Mouse (Mus musculus): ENCODE measurements around the gene Grik3. TPM values are rescaled to one million over a fixed set of nuclear protein-coding genes. Genes with fewer than 3 reads are reported as not detected.
A peak's percentile ranks its signal among the peaks of the same experiment; 100 is the strongest.

Grik3 gene
- polyA plus RNA-seq, 1 experiment from 2014 or later: 7.9 TPM

DNA sequence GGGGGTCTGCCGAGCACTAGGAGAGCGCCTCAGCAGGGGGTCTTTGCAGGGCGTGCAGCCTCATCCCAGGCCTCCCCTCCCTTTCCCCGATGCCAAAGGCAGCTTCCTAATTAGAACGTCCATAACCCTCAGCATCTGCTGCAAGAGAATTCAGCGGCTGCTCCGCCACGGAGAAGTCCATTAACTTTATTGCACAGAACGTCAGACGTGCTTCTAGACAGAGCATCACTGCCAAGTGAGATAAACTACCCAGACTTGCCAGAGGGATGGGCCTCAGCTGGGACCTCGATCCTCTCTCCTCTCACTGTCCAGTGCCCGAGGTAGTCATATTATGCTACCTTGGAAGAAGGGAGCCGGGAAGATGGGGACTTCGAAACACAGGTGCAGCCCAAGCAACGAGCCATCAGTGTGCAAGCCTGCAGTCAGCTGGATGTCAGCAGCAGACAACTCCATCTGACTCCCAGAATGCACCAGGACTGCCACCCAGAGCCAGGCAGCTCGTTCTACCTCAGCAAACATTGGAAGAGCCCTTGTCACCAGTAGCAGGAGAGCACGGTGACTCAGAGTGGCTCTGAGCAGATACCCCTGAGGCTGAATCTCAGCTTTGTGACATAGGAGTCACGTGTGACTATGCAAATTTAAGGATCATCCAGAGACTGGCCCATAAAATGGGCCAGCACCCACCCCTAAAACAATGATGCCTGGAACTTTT is 228.1 kb downstream of the Grik3 start:
- peak; percentile 51; the same call in 1 of the 2 replicates for ATAC-seq (replicated peaks)
- peak overlapping the region; percentile 33; the same call in 1 of the 2 replicates for H3K27ac ChIP-seq (replicated peaks)
- no peaks in the 10 kb centered on the region for H3K9me3 ChIP-seq
- H3K27me3 ChIP-seq: peaks cover 6% of the 10 kb centered on the region; the same call in 1 of the 2 replicates
- H3K9ac ChIP-seq (replicated peaks): no peak overlapping the region
- H3K4me2 ChIP-seq (replicated peaks): no peak overlapping the region
- no peaks in the 10 kb centered on the region for H3K36me3 ChIP-seq
- peaks cover 39% of the 10 kb centered on the region for H3K4me1 ChIP-seq
- WGBS: 21% methylated on average over 18 of the region's 18 CpGs
- no peak overlapping the region for H3K4me3 ChIP-seq

DNA sequence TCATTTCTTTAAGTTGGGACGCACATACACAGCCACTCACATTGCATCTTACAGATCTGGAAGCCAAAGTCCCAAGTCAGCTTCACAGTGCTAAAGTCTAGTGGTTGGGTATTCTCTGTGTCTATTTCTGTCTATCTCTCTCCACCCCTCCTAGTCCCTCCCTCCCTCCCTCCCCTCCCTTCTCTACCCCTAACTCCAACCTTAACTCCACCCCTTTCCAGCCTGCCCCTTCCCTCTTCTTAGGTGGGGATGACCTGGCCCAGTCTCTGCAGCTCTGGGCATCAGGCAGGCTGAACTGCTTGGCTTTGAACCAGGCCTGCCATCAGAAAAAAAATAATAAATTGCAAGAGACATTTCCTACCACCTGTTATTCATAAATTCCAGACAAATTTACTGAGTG is 235.7 kb downstream of the Grik3 start:
- no peak overlapping the region for H3K9ac ChIP-seq (replicated peaks)
- no peak for ATAC-seq (replicated peaks)
- peaks cover 26% of the 10 kb centered on the region for H3K4me1 ChIP-seq
- no peak overlapping the region for H3K4me2 ChIP-seq (replicated peaks)
- no peaks in the 10 kb centered on the region for H3K9me3 ChIP-seq
- 80% methylated on average over 1 of the region's 1 CpGs for WGBS
- peaks cover 37% of the 10 kb centered on the region for H3K27me3 ChIP-seq
- no peaks in the 10 kb centered on the region for H3K36me3 ChIP-seq
- H3K27ac ChIP-seq (replicated peaks): no peak overlapping the region
- no peak overlapping the region for H3K4me3 ChIP-seq

- Histone ChIP-seq H3K9ac (replicated peaks) (no peak overlapping the region), H3K9me3 (no peaks in the 10 kb centered on the region), H3K4me3 (no peak overlapping the region), H3K36me3 (no peaks in the 10 kb centered on the region), H3K27me3 (peaks cover 41% of the 10 kb centered on the region), H3K27ac (replicated peaks) (no peak overlapping the region), H3K4me1 (peaks cover 26% of the 10 kb centered on the region), H3K4me2 (replicated peaks) (no peak overlapping the region)
- ATAC-seq (replicated peaks): no peak
- 23% methylated on average over 10 of the region's 10 CpGs for WGBS
Observed at GRCm38 (mm10) chr4:125727030-125727429, 236.5 kb downstream of the Grik3 start.

DNA sequence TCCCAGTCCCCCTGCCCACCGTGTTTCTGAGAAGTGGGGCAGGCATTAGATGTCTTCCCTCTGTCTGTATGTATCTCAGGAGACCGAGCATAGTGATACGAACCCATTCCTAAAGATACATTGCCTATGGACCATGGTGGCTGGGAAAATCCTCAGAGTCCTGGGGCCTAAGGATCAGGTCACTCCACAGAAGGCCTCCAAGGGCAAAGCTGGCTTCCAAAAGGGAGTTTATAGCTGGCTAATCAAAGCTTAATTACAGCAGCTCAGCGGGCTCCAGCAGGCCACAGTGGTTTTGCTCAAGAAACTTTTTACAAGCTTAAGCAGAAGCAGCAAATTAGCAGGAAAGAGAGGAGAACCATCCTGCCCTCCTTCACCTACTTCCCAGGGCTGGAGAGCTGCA is 237.1 kb downstream of the Grik3 start:
- no peak overlapping the region for H3K27ac ChIP-seq (replicated peaks)
- 17% methylated on average over 4 of the region's 4 CpGs for WGBS
- H3K9ac ChIP-seq (replicated peaks): no peak overlapping the region
- H3K4me1 ChIP-seq: peaks cover 26% of the 10 kb centered on the region
- no peaks in the 10 kb centered on the region for H3K9me3 ChIP-seq
- no peak for ATAC-seq (replicated peaks)
- H3K4me3 ChIP-seq: no peak overlapping the region
- H3K36me3 ChIP-seq: no peaks in the 10 kb centered on the region
- peaks cover 41% of the 10 kb centered on the region for H3K27me3 ChIP-seq
- no peak overlapping the region for H3K4me2 ChIP-seq (replicated peaks)

DNA sequence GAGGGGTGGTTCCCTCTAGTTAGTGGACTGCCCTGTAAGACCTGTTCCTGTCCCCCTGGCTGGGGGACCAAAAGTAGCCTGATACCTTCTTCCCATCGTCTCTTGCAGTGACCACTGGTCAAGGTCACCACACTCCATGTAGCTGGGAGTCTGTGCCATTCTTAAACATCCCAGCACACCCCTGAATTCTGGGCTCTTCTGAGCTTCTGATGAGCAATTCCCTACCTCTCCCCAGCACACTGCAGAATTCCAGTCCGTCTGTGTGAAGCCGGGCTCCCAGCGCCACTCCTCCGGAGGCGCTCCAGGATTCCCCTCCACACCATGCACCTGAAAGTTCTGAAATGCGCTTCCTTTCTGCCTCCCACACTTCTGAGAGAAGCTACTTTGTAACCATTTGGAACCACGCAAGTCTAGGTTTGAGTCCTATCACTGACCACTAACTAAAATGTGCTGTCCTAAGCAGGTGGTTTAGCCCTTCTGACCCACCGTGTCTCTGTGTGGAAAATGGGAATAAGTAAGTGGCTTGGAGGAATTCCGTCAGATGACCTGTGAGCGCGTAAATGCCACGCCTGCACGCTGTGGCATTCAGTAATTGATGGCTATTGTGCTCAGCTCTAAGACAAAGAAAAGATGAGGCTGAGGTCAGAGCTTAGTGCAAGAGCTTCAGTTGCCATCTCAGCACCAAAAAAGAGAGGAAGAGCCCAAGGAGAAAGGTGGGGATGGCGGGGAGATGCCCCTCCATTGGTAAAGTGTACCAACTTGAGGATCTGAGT is 237.8 kb downstream of the Grik3 start:
- H3K36me3 ChIP-seq: no peaks in the 10 kb centered on the region
- H3K9me3 ChIP-seq: no peaks in the 10 kb centered on the region
- H3K4me3 ChIP-seq: no peak overlapping the region
- WGBS: 16% methylated on average over 15 of the region's 15 CpGs
- H3K4me2 ChIP-seq (replicated peaks): no peak overlapping the region
- H3K27ac ChIP-seq (replicated peaks): no peak overlapping the region
- peaks cover 41% of the 10 kb centered on the region for H3K27me3 ChIP-seq
- no peak for ATAC-seq (replicated peaks)
- no peak overlapping the region for H3K9ac ChIP-seq (replicated peaks)
- peaks cover 26% of the 10 kb centered on the region for H3K4me1 ChIP-seq

DNA sequence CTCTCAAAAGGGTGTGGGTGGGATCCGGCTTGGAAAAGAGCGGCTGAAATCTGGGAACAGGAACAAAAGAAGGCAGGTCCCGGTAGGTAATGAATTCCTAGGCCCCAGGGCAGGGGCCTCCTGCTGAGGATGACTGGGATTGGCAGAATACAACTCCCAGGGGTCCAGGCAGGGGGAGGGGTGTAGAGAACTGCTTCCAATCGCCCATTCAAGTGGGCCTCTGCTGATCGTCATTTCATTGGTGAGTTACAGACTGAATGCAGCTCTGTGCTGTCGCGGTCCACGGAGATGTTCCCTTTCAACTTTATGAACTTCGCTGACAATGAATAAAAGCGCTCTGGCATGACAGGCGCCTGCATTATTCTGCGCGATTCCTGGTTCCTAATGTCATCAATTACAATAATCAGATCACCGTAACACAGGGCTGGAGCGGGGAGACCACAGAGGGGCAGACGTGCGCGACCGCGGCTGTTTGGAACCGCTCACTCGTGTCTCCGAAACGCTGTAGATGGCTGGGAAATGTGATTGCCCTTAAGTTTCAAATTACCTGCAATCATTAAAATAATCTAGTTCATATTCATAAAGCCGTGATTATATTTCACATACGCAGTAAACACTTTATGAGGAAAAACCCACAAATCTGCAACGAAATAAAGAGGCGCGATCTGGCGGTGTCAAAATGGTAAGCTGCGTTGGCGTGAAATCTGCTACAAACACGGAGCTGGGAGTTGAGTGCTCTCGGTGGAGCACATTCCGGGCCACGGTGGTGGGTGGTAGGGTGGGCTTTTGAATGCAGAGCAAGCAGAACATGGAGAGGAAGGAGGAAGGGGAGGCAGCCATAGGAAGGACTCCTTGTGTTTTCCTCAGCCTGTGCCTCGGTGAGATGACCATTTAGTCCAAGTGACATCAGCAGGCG is 239.1 kb downstream of the Grik3 start:
- peaks cover 26% of the 10 kb centered on the region for H3K4me1 ChIP-seq
- H3K9me3 ChIP-seq: no peaks in the 10 kb centered on the region
- peaks cover 41% of the 10 kb centered on the region for H3K27me3 ChIP-seq
- H3K27ac ChIP-seq (replicated peaks): no peak overlapping the region
- peak overlapping the region; percentile 20 for H3K4me3 ChIP-seq
- H3K4me2 ChIP-seq (replicated peaks): peak overlapping the region; percentile 42
- ATAC-seq (replicated peaks): no peak
- WGBS: 3% methylated on average over 38 of the region's 38 CpGs
- H3K9ac ChIP-seq (replicated peaks): no peak overlapping the region
- no peaks in the 10 kb centered on the region for H3K36me3 ChIP-seq

- no peak for ATAC-seq (replicated peaks)
- WGBS: 82% methylated on average over 6 of the region's 6 CpGs
Observed at GRCm38 (mm10) chr4:125730751-125731150, 240.3 kb downstream of the Grik3 start.

GRCm38 (mm10) chr4:125736783-125737182 is 246.3 kb downstream of the Grik3 start:
- no peak overlapping the region for H3K9ac ChIP-seq (replicated peaks)
- H3K4me1 ChIP-seq: no peaks in the 10 kb centered on the region
- no peaks in the 10 kb centered on the region for H3K36me3 ChIP-seq
- H3K4me3 ChIP-seq: no peak overlapping the region
- 0 out of 2 replicates have a peak, but pooled peaks cover under 1% of the 10 kb centered on the region for H3K27me3 ChIP-seq
- 27% methylated on average over 4 of the region's 4 CpGs for WGBS
- no peak overlapping the region for H3K27ac ChIP-seq (replicated peaks)
- no peak for ATAC-seq (replicated peaks)
- H3K9me3 ChIP-seq: no peaks in the 10 kb centered on the region
- H3K4me2 ChIP-seq (replicated peaks): no peak overlapping the region

More at GRCm38 (mm10) chr4:125730751-125731150, 240.3 kb downstream of the Grik3 start:
- Histone ChIP-seq H3K9me3 (no peaks in the 10 kb centered on the region), H3K27me3 (peaks cover 41% of the 10 kb centered on the region), H3K4me3 (no peak overlapping the region), H3K36me3 (no peaks in the 10 kb centered on the region), H3K4me1 (peaks cover 26% of the 10 kb centered on the region), H3K9ac (replicated peaks) (no peak overlapping the region), H3K4me2 (replicated peaks) (no peak overlapping the region), H3K27ac (replicated peaks) (no peak overlapping the region)

DNA sequence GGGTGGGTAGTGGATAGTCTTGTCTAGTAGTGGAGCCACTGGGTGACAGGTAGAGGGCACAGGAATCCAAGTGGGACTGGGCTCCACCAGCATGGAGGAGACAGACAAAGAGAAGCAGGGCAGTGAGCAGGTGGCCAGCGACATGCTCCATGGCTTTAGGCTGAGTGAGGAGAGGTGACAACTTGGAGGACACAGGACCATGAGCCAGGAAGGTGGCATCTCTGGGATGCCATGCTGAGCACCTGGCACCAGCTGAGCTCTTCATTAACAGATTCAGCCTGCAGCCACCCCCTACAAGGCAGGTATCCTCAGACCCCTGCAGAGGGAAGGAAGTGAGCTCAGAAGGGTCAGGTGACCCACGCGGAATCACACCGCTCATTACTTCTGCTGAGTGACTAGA is 248.3 kb downstream of the Grik3 start:
- Histone ChIP-seq H3K9me3 (no peaks in the 10 kb centered on the region), H3K4me1 (no peaks in the 10 kb centered on the region), H3K36me3 (no peaks in the 10 kb centered on the region), H3K4me3 (no peak overlapping the region), H3K9ac (replicated peaks) (no peak overlapping the region), H3K27me3 (no peaks in the 10 kb centered on the region), H3K27ac (replicated peaks) (no peak overlapping the region), H3K4me2 (replicated peaks) (no peak overlapping the region)
- no peak for ATAC-seq (replicated peaks)
- WGBS: 88% methylated on average over 4 of the region's 4 CpGs

GRCm38 (mm10) chr4:125742162-125742571 is 251.7 kb downstream of the Grik3 start:
- Histone ChIP-seq H3K27ac (replicated peaks) (no peak overlapping the region), H3K4me2 (replicated peaks) (no peak overlapping the region), H3K36me3 (no peaks in the 10 kb centered on the region), H3K27me3 (no peaks in the 10 kb centered on the region), H3K9ac (replicated peaks) (no peak overlapping the region), H3K4me3 (no peak overlapping the region), H3K4me1 (no peaks in the 10 kb centered on the region), H3K9me3 (no peaks in the 10 kb centered on the region)
- no peak for ATAC-seq (replicated peaks)
- WGBS: 53% methylated on average over 16 of the region's 16 CpGs

- H3K9me3 ChIP-seq: no peaks in the 10 kb centered on the region
- no peak overlapping the region for H3K9ac ChIP-seq (replicated peaks)
- ATAC-seq (replicated peaks): no peak
- 66% methylated on average over 3 of the region's 3 CpGs for WGBS
- no peak overlapping the region for H3K4me2 ChIP-seq (replicated peaks)
- H3K27ac ChIP-seq (replicated peaks): no peak overlapping the region
- no peaks in the 10 kb centered on the region for H3K36me3 ChIP-seq
- H3K4me3 ChIP-seq: no peak overlapping the region
- no peaks in the 10 kb centered on the region for H3K4me1 ChIP-seq
- H3K27me3 ChIP-seq: no peaks in the 10 kb centered on the region
Observed at GRCm38 (mm10) chr4:125745902-125746301, 255.4 kb downstream of the Grik3 start.

DNA sequence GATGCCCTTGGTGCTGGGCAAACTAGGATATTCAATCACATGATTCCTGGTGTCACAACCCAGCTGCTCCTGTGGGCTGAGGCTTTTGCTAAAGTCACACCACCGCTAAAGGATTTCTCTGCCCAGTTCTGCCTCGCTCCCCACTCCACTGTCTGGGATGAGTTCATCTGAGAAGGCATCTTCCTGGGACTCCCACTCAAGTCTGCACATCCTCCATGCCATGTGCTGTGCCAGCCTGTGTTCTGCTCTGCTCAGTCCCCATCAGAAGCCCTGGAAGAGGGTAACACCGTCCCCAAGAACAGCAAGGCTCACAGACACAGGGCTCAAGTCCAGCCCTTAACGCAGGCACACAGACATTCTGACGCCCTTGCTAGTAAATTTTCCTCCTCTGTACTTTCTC is 265.9 kb downstream of the Grik3 start:
- no peak overlapping the region for H3K27ac ChIP-seq (replicated peaks)
- no peaks in the 10 kb centered on the region for H3K9me3 ChIP-seq
- H3K4me2 ChIP-seq (replicated peaks): no peak overlapping the region
- H3K27me3 ChIP-seq: no peaks in the 10 kb centered on the region
- no peaks in the 10 kb centered on the region for H3K36me3 ChIP-seq
- ATAC-seq (replicated peaks): no peak
- H3K4me1 ChIP-seq: no peaks in the 10 kb centered on the region
- no peak overlapping the region for H3K4me3 ChIP-seq
- no peak overlapping the region for H3K9ac ChIP-seq (replicated peaks)
- 83% methylated on average over 5 of the region's 5 CpGs for WGBS

Data from forebrain, embryonic 15.5 days (tissue).